Mouse (Mus musculus) forebrain, postnatal 0 days (tissue): ENCODE measurements at regions not wholly inside any gene's neighbourhood (a gene's known extent, or its start where the extent isn't known, plus 50 kb on each side); places are given as distances from the start of the nearest gene placed in this dataset.

ENCODE experiments used
- ATAC-seq: fragments of 200-750 bp; cut with Nextera tagmentation; 2 replicates; pipeline ENCODE4 v1.8.0; 2017; ENCODE audit warnings: mild to moderate bottlenecking, moderate library complexity
- DNase-seq: peaks from one replicate; pipeline ENCODE4 v3.0.0-alpha.2; 2015
- H3K27ac ChIP-seq: fragments of 300-500 bp; sonication (generic); 2 replicates; pipeline ENCODE4 v1.5.1; 2014; ENCODE audit warnings: low read depth, mild to moderate bottlenecking, antibody characterized with exemption, low read length, moderate library complexity, mixed read lengths
- H3K27me3 ChIP-seq: fragments of 300-500 bp; sonication (generic); 2 replicates; pipeline ENCODE4 v1.6.1; 2014; ENCODE audit warnings: mild to moderate bottlenecking, low read length, mixed read lengths; ENCODE audit not compliant: insufficient read depth
- H3K36me3 ChIP-seq: fragments of 300-500 bp; sonication (generic); 2 replicates; pipeline ENCODE4 v1.6.1; 2014; ENCODE audit warnings: mild to moderate bottlenecking, moderate library complexity; ENCODE audit not compliant: insufficient read depth
- H3K4me1 ChIP-seq: fragments of 300-500 bp; sonication (generic); 2 replicates; pipeline ENCODE4 v1.6.1; 2014; ENCODE audit warnings: antibody characterized with exemption; ENCODE audit not compliant: insufficient read depth
- H3K4me2 ChIP-seq: fragments of 300-500 bp; sonication (generic); 2 replicates; pipeline ENCODE4 v1.6.1; 2014; ENCODE audit warnings: low read depth, mild to moderate bottlenecking, moderate library complexity
- H3K4me3 ChIP-seq: fragments of 300-500 bp; sonication (generic); 2 replicates; pipeline ENCODE4 v1.5.1; 2014; ENCODE audit warnings: low read depth, low read length, mixed read lengths
- H3K9ac ChIP-seq: fragments of 300-500 bp; sonication (generic); 2 replicates; pipeline ENCODE4 v1.6.1; 2014; ENCODE audit warnings: mild to moderate bottlenecking
- H3K9me3 ChIP-seq: fragments of 300-500 bp; sonication (generic); 2 replicates; pipeline ENCODE4 v1.6.1; 2016; ENCODE audit warnings: low read length
- CTCF ChIP-seq: sonication (generic); IDR thresholded peaks from 2 replicates; pipeline ENCODE4 v1.5.1; 2016; ENCODE audit warnings: antibody characterized with exemption, control low read depth, low read depth
- WGBS: fragments of 180-500 bp; shearing (Covaris S2); extraction: QIAGEN DNeasy Blood & Tissue Kit; methylation state at CpG from one replicate; pipeline ENCODE4 v1.1.7; 2014; 5-methylcytosine and 5-hydroxymethylcytosine counted together

DNA sequence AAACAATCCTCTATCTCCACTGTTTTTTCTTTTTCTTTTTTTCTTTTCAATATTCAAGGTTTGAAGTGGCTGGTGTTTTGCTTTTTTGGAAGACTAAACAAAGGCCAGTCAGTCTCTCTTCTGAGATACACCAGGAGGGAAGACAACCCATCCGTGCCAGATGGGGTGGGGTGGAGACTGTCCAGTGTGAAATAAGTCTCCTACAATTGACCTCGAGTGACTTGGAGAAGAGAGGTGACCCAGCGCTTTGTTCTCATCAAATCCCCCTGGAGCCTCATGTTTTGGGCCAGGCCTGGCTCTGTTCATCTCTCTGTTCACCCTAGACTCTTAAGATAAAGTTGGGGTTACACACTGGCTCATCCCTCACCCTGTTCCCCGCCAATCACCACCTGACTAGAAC lies 169.2 kb upstream of the Tbca start:
- Histone ChIP-seq H3K36me3 (no peaks in the 10 kb centered on the region), H3K4me2 (no peak overlapping the region), H3K9ac (no peak overlapping the region), H3K27me3 (no peaks in the 10 kb centered on the region; the same call in 1 of the 2 replicates), H3K9me3 (no peaks in the 10 kb centered on the region), H3K27ac (no peak overlapping the region), H3K4me3 (no peak overlapping the region), H3K4me1 (no peaks in the 10 kb centered on the region)
- no peak for ATAC-seq
- WGBS, result 63% methylated on average over 4 of the region's 4 CpGs
- no peak for DNase-seq
- TF ChIP-seq CTCF, result no peak

DNA sequence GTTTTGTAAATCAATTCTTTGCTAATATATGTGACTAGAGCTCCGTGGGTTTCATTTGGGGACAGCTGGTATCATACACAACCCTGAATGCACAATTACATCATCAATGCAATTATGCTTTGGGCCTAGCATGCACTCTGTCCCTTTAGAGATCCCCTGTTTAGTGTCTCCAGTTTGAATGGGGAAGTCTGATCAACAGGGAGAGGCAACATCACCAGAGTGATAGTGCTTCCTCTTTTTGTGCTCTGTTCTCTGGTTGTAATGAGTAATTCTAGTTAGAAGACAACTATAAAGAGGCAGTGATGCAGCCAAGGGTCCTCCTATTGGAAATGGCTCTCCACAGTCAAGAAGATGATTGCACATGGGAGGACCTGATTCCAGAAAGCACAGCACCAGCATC lies 158.7 kb upstream of the Tbca start:
- WGBS, result 62% methylated on average over 1 of the region's 1 CpGs
- H3K9me3 ChIP-seq, result no peaks in the 10 kb centered on the region
- H3K27ac ChIP-seq, result no peak overlapping the region
- no peak for TF ChIP-seq CTCF
- no peaks in the 10 kb centered on the region for H3K36me3 ChIP-seq
- H3K4me3 ChIP-seq, result no peak overlapping the region
- no peaks in the 10 kb centered on the region for H3K4me1 ChIP-seq
- DNase-seq, result no peak
- no peak overlapping the region for H3K9ac ChIP-seq
- peaks cover 4% of the 10 kb centered on the region; the same call in 1 of the 2 replicates for H3K27me3 ChIP-seq
- H3K4me2 ChIP-seq, result no peak overlapping the region
- ATAC-seq, result no peak

DNA sequence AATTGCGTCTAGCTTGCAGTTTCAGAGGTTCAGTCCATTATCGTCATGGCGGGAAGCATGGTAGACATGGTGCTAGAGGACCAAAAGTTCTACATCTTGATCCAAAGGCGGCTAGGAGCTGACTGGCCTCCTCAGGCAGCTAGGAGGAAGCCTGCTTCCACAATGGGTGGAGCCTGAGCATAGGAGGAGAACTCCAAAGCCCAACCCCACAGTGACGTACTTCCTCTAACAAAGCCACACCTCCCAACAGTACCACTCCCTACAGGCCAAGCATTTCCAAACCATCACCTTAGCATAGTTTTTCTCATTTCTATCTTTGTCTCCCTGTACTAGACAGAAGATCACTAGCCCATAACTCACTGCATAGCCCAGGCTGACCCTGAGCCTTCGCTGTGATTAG lies 158.0 kb upstream of the Tbca start:
- H3K4me2 ChIP-seq, result no peak overlapping the region
- no peaks in the 10 kb centered on the region for H3K36me3 ChIP-seq
- H3K27me3 ChIP-seq, result peaks cover 3% of the 10 kb centered on the region; the same call in 1 of the 2 replicates
- no peaks in the 10 kb centered on the region for H3K4me1 ChIP-seq
- TF ChIP-seq CTCF, result no peak
- WGBS, result 95% methylated on average over 6 of the region's 6 CpGs
- ATAC-seq, result no peak
- H3K4me3 ChIP-seq, result no peak overlapping the region
- no peaks in the 10 kb centered on the region for H3K9me3 ChIP-seq
- no peak overlapping the region for H3K9ac ChIP-seq
- no peak overlapping the region for H3K27ac ChIP-seq
- no peak for DNase-seq

DNA sequence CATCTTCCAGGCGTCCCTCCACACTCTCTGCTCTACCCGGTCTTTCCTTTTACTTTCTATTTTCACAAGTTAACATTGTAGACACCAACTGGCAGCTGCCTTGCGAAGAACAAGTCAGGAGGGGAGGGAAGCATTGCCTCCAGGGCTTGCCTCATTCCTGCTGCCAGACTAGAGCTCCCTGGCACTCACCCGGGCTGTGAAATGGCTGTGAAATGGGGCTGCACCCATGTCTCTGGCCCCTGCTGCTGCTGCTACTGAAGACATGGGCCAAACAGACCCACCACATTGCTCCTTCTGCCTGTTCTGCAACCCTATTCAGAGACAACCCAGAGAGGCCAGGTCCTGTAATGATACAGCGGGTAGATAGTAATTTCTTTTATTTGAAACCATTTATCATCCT lies 156.0 kb upstream of the Tbca start:
- no peak overlapping the region for H3K4me2 ChIP-seq
- H3K27ac ChIP-seq, result no peak overlapping the region
- no peaks in the 10 kb centered on the region for H3K36me3 ChIP-seq
- H3K4me1 ChIP-seq, result no peaks in the 10 kb centered on the region
- 39% methylated on average over 5 of the region's 5 CpGs for WGBS
- TF ChIP-seq CTCF, result no peak
- no peaks in the 10 kb centered on the region for H3K27me3 ChIP-seq
- no peak overlapping the region for H3K9ac ChIP-seq
- H3K4me3 ChIP-seq, result no peak overlapping the region
- ATAC-seq, result peak; percentile 38
- H3K9me3 ChIP-seq, result no peaks in the 10 kb centered on the region
- peak; percentile 40 for DNase-seq

DNA sequence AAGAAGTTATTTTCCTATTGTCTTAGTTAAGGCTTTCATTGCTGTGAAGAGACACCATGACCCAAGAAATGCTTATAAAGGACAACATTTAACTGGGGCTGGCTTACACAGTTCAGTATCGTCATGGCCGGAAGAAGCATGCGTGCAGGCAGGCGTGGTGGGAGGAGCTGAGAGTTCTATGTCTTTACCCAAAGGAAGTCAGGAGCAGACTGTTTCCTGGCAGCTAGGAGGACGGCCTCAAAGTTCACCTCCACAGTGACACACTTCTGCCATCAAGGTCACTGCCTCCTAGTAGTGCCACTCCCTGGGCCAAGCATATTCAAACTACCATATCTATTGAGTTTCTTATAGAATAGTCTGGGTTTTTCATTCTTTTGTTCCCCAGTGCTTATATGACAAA lies 148.4 kb upstream of the Tbca start:
- 84% methylated on average over 5 of the region's 5 CpGs for WGBS
- no peak overlapping the region for H3K4me3 ChIP-seq
- H3K36me3 ChIP-seq, result no peaks in the 10 kb centered on the region
- H3K9ac ChIP-seq, result no peak overlapping the region
- no peak for DNase-seq
- ATAC-seq, result no peak
- H3K4me2 ChIP-seq, result no peak overlapping the region
- no peak for TF ChIP-seq CTCF
- no peaks in the 10 kb centered on the region for H3K4me1 ChIP-seq
- no peak overlapping the region for H3K27ac ChIP-seq
- no peaks in the 10 kb centered on the region for H3K9me3 ChIP-seq
- H3K27me3 ChIP-seq, result no peaks in the 10 kb centered on the region; the same call in 1 of the 2 replicates

DNA sequence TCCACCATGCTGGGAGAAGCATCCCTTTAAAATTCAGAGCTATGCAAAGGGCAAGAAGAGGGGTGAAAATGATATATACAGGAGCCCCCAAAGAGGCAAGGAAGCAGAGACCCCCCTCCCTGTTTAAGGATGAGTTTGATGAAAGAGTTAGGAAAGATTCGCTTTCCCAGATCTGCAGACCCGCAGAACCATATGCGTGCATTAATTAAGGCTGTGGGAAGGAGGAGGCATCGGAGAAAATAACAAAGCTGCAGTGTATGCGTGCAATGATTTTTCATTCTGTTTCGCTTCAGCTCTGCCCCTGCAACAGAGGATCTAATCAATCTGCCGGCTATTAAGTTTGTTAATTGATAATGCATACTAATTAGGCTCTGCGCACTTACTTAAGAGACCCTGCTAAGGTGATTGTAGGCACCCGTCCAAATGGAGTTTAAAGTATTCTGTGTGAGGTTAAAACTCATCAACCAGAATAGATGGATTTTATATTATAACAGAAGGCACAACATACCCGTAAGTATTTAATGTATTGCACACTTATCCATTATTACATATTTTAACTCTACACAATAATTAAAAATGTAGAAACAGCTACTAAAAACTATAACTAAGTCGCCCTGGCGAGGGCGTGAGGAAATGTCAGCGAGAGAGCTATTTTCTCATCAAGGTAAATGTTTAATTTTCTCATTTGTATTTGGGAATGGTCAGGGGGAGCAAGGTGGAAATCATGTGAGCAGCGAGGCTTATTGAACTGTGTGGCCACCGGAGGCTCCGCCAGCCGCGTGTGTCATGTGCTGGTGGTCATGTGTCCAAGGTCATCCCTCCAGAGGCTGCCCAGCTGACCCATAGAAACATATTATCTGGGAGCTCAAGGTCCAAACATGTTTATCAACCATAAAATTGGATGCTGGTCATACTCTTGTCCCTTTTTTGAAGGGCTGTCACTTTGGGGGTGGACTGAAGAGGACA lies 143.2 kb upstream of the Tbca start:
- H3K9ac ChIP-seq, result peak overlapping the region; percentile 11; the same call in 1 of the 2 replicates
- WGBS, result 47% methylated on average over 19 of the region's 19 CpGs
- ATAC-seq, result peak; percentile 66; the same call in 1 of the 2 replicates

DNA sequence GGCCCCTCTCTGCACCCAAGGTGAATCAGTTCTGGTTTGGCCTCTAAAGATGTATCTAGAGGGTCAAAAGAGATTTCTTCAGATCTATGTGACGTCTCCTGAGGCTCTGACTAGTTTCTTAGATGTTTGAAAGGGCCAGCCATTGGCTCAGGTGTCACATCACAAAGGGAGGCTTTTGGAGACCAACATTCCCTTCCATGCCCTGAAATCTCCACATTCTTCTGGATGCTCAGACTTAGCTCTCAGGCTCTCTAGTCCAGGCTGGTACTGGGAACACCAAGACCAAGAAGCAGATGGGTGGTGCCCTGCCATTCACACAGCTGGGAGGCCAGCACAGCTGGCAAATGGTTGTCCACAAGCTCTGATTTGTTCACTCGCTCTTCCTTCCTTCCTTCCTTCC lies 142.4 kb upstream of the Tbca start:
- Histone ChIP-seq H3K27ac (no peak overlapping the region), H3K9ac (no peak overlapping the region), H3K4me2 (no peak overlapping the region), H3K4me1 (no peaks in the 10 kb centered on the region), H3K27me3 (peaks cover 7% of the 10 kb centered on the region), H3K4me3 (no peak overlapping the region), H3K9me3 (no peaks in the 10 kb centered on the region), H3K36me3 (no peaks in the 10 kb centered on the region)
- no peak for TF ChIP-seq CTCF
- ATAC-seq (no peak), DNase-seq (no peak)
- 75% methylated on average over 2 of the region's 2 CpGs for WGBS

More for the DNA sequence above, 143.2 kb upstream of the Tbca start:
- H3K27me3 ChIP-seq, result peaks cover 7% of the 10 kb centered on the region
- H3K27ac ChIP-seq, result no peak overlapping the region
- DNase-seq, result peak; percentile 50
- TF ChIP-seq CTCF, result no peak
- H3K4me3 ChIP-seq, result peak overlapping the region; percentile 30
- H3K4me1 ChIP-seq, result no peaks in the 10 kb centered on the region
- no peaks in the 10 kb centered on the region for H3K36me3 ChIP-seq
- H3K4me2 ChIP-seq, result peak overlapping the region; percentile 41
- H3K9me3 ChIP-seq, result no peaks in the 10 kb centered on the region
